Mouse (Mus musculus): ENCODE measurements around the gene Cd300lg. TPM values are rescaled to one million over a fixed set of nuclear protein-coding genes. Genes with fewer than 3 reads are reported as not detected.

Cd300lg gene
- total and polyA plus RNA-seq, 3 experiments, result not detected

DNA sequence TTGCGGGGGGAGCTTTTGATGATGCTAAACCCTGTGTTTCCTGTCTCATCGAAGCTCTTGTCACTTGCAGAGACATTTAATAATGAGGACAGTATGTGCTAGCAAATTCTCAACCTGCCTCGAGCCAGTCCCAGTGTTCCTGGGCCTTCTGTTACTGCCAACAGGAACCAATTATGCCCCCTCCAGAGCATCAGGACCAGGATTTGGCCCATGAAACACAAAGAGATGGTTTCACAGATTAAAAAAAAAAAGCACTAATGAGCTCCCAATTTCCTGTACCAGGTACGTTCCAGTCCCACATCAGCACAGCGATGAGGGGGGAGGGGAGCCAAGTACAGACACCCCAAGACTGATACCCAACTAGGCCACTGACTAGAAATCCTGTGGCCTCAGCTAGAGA, 20.1 kb upstream of the Cd300lg start:
- no peak overlapping the region for H3K4me3 ChIP-seq (ENCODE audit: low read depth, low read length)
- DNase-seq (ENCODE audit: low spot score) (no peak), ATAC-seq (ENCODE audit: extremely low read depth, insufficient number of reproducible peaks, low FRiP score, poor library complexity, severe bottlenecking) (no peak)
- no peak for TF ChIP-seq CTCF (IDR thresholded peaks at IDR 0.05; ENCODE audit: low read depth, low read length)
- no peak for TF ChIP-seq GATA2 (IDR thresholded peaks at IDR 0.05; ENCODE audit: borderline replicate concordance, low read depth, low read length)
- TF ChIP-seq POLR2AphosphoS5 (IDR thresholded peaks at IDR 0.05; ENCODE audit: insufficient replicate concordance, low read depth, low read length), result no peak
- H3K9me3 ChIP-seq (replicated peaks), result no peaks in the 10 kb centered on the region
- H3K27me3 ChIP-seq (ENCODE audit: insufficient read depth, low read length), result peaks cover 56% of the 10 kb centered on the region
- H3K4me1 ChIP-seq (ENCODE audit: insufficient read depth, low read depth, low read length), result peaks cover 3% of the 10 kb centered on the region
- H3K36me3 ChIP-seq (replicated peaks), result no peaks in the 10 kb centered on the region

DNA sequence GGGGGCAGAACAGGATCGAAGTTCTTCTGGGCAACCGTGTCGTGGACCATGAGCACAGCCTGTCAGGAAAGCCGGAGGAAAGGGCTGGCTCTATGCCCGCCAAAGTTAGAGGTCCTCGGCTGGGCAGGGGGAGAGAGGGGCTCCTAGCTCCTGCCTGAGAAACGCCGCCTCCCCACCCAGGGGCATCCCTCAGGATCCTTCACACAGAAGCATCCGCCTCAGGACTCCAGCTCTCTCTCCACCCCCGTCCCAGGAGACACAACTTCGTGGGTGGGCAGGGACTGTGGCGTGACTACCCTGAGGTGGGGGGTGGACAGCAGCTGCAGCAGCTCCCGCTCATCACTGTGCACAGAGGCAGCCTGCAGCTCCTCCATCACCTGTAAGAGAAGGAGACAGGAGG, 17.9 kb upstream of the Cd300lg start:
- no peak for DNase-seq (ENCODE audit: low spot score)
- Histone ChIP-seq H3K4me1 (ENCODE audit: insufficient read depth, low read depth, low read length) (peaks cover 20% of the 10 kb centered on the region), H3K27me3 (ENCODE audit: insufficient read depth, low read length) (peaks cover 65% of the 10 kb centered on the region), H3K9me3 (replicated peaks) (no peaks in the 10 kb centered on the region), H3K36me3 (replicated peaks) (no peaks in the 10 kb centered on the region), H3K4me3 (ENCODE audit: low read depth, low read length) (no peak overlapping the region)
- no peak for TF ChIP-seq TAL1 (conservative IDR thresholded peaks at IDR 0.05; ENCODE audit: low read depth, low read length)
- no peak for TF ChIP-seq CTCF (IDR thresholded peaks at IDR 0.05; ENCODE audit: low read depth, low read length)
- no peak for TF ChIP-seq GATA1 (IDR thresholded peaks at IDR 0.05; ENCODE audit: borderline replicate concordance, low read length)
- TF ChIP-seq POLR2AphosphoS5 (IDR thresholded peaks at IDR 0.05; ENCODE audit: insufficient replicate concordance, low read depth, low read length), result no peak
- TF ChIP-seq GATA2 (IDR thresholded peaks at IDR 0.05; ENCODE audit: borderline replicate concordance, low read depth, low read length), result no peak
- ATAC-seq (ENCODE audit: extremely low read depth, insufficient number of reproducible peaks, low FRiP score, poor library complexity, severe bottlenecking), result no peak

DNA sequence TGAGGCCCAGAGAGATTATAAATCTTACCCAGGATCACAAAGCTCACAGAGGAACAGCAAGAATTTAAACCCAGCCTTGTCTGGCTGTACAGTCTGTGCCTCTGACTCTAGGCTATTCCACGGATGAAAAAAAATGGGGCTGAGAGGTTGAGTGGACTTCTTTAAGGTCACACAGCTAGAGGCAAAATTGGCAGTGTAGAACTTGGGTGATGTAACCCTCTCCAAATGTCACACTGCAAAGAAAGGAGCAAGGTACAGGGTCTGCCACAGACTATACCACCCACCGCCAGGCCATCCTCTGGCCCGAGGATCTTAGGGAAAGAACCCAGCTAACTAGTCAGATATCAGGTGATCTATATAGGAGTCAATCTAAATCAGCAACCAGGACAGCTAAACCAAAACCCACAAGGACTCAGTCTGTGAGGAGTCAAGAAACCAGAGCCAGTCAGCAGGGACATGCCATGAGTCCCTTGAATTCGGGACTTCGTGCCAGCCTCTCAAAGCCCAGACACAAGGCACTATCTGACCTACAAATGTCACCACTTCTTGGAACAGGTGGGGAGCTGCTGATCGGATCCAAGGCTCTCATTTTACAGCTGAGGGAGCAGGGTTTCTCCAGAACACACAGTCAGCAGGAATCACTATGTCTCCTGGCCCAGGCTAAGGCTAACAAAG, 17.1 kb upstream of the Cd300lg start:
- H3K27me3 ChIP-seq (ENCODE audit: insufficient read depth, low read length), result peaks cover 61% of the 10 kb centered on the region
- no peak overlapping the region for H3K4me3 ChIP-seq (ENCODE audit: low read depth, low read length)

DNA sequence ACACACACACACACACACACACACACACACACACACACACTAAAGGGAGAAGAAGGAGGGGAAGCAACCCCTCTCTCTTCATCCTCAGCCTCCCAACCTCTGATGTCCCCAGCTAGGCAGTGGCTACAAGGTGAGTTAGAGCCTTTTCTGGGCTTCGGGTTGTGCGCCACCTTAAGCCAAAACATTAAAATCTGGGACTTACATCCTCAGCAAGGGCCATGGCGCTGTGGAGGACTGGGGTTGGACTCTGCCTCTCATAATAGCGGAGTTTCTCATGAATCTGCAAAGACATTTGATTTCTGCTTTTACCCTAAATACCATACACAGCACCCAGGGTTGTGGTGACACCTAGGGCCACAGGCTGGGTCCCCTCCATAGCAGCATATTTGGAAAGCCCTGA, 16.4 kb upstream of the Cd300lg start:
- DNase-seq (ENCODE audit: low spot score), result no peak
- no peaks in the 10 kb centered on the region for H3K9me3 ChIP-seq (replicated peaks)
- TF ChIP-seq CTCF (IDR thresholded peaks at IDR 0.05; ENCODE audit: low read depth, low read length) (no peak), GATA1 (IDR thresholded peaks at IDR 0.05; ENCODE audit: borderline replicate concordance, low read length) (no peak), GATA2 (IDR thresholded peaks at IDR 0.05; ENCODE audit: borderline replicate concordance, low read depth, low read length) (no peak), POLR2AphosphoS5 (IDR thresholded peaks at IDR 0.05; ENCODE audit: insufficient replicate concordance, low read depth, low read length) (no peak), TAL1 (conservative IDR thresholded peaks at IDR 0.05; ENCODE audit: low read depth, low read length) (no peak)
- peaks cover 58% of the 10 kb centered on the region for H3K27me3 ChIP-seq (ENCODE audit: insufficient read depth, low read length)
- no peak overlapping the region for H3K4me3 ChIP-seq (ENCODE audit: low read depth, low read length)
- no peak for ATAC-seq (ENCODE audit: extremely low read depth, insufficient number of reproducible peaks, low FRiP score, poor library complexity, severe bottlenecking)
- H3K36me3 ChIP-seq (replicated peaks), result no peaks in the 10 kb centered on the region
- H3K4me1 ChIP-seq (ENCODE audit: insufficient read depth, low read depth, low read length), result peaks cover 28% of the 10 kb centered on the region

More for the DNA sequence above, 17.1 kb upstream of the Cd300lg start:
- TF ChIP-seq CTCF (IDR thresholded peaks at IDR 0.05; ENCODE audit: low read depth, low read length) (no peak), GATA1 (IDR thresholded peaks at IDR 0.05; ENCODE audit: borderline replicate concordance, low read length) (no peak), GATA2 (IDR thresholded peaks at IDR 0.05; ENCODE audit: borderline replicate concordance, low read depth, low read length) (no peak), TAL1 (conservative IDR thresholded peaks at IDR 0.05; ENCODE audit: low read depth, low read length) (no peak), POLR2AphosphoS5 (IDR thresholded peaks at IDR 0.05; ENCODE audit: insufficient replicate concordance, low read depth, low read length) (no peak)
- Histone ChIP-seq H3K9me3 (replicated peaks) (no peaks in the 10 kb centered on the region), H3K4me1 (ENCODE audit: insufficient read depth, low read depth, low read length) (peaks cover 24% of the 10 kb centered on the region), H3K36me3 (replicated peaks) (no peaks in the 10 kb centered on the region)
- ATAC-seq (ENCODE audit: extremely low read depth, insufficient number of reproducible peaks, low FRiP score, poor library complexity, severe bottlenecking) (no peak), DNase-seq (ENCODE audit: low spot score) (no peak)

DNA sequence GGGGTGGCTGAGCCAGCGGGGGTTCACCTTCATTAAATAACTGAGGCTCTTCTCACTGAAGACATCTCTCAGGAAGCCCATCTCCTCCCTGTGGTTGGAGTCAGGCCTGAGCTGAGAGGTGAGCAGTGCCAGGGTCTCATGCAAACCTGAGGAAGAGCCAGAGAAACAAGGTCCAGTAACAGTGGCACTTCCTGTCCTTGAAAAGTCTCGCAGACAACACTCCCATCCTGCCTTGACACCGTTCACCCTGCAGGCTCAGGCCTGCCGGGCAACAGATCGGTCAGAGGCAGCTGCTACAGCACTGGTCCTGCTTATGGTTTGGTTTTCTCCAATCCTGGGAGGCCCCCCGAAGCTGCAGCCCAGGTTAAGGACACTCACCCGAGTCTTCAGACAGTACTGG, 16.0 kb upstream of the Cd300lg start:
- TF ChIP-seq GATA2 (IDR thresholded peaks at IDR 0.05; ENCODE audit: borderline replicate concordance, low read depth, low read length) (no peak), POLR2AphosphoS5 (IDR thresholded peaks at IDR 0.05; ENCODE audit: insufficient replicate concordance, low read depth, low read length) (no peak), TAL1 (conservative IDR thresholded peaks at IDR 0.05; ENCODE audit: low read depth, low read length) (no peak), GATA1 (IDR thresholded peaks at IDR 0.05; ENCODE audit: borderline replicate concordance, low read length) (no peak), CTCF (IDR thresholded peaks at IDR 0.05; ENCODE audit: low read depth, low read length) (no peak)
- Histone ChIP-seq H3K4me3 (ENCODE audit: low read depth, low read length) (no peak overlapping the region), H3K9me3 (replicated peaks) (no peaks in the 10 kb centered on the region), H3K36me3 (replicated peaks) (no peaks in the 10 kb centered on the region), H3K27me3 (ENCODE audit: insufficient read depth, low read length) (peaks cover 54% of the 10 kb centered on the region), H3K4me1 (ENCODE audit: insufficient read depth, low read depth, low read length) (peaks cover 32% of the 10 kb centered on the region)
- DNase-seq (ENCODE audit: low spot score), result no peak
- ATAC-seq (ENCODE audit: extremely low read depth, insufficient number of reproducible peaks, low FRiP score, poor library complexity, severe bottlenecking), result no peak

DNA sequence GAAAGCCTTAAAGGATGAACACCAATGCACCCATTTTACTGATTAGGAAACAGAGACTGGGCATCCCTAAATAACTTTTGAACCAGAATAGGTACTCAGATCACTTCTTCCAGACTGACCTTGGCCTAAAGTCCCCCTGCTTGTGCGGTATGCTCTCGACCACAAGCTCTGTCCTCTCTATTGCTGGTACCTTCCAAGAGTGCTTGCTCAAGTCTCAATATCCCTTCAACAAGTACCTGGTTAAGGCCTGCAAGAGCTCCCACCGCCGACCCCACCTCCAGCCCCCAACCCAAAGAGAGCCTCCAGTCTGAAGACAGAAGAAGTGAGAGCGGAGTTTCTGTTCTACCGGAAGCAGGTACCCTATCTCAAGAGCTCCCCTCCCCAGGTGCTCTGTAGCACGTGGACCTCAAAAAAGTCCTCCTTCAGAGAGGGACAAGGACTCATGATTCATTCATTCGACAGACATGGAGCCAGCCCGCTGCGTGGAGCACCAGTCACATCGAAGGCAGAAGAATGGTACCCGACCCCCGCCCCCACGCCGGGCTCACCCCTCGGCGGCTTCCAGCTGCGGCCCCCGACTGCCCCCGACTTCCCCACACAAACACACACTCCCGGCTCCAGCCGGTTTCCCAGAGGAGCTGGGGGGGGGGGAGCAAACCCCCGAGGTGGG, 15.2 kb upstream of the Cd300lg start:
- no peak for ATAC-seq (ENCODE audit: extremely low read depth, insufficient number of reproducible peaks, low FRiP score, poor library complexity, severe bottlenecking)
- Histone ChIP-seq H3K36me3 (replicated peaks) (no peaks in the 10 kb centered on the region), H3K4me1 (ENCODE audit: insufficient read depth, low read depth, low read length) (peaks cover 34% of the 10 kb centered on the region), H3K4me3 (ENCODE audit: low read depth, low read length) (peak overlapping the region; percentile 67; the same call in 1 of the 2 replicates), H3K9me3 (replicated peaks) (no peaks in the 10 kb centered on the region), H3K27me3 (ENCODE audit: insufficient read depth, low read length) (peaks cover 55% of the 10 kb centered on the region)
- DNase-seq (ENCODE audit: low spot score), result no peak
- TF ChIP-seq GATA2 (IDR thresholded peaks at IDR 0.05; ENCODE audit: borderline replicate concordance, low read depth, low read length) (no peak), GATA1 (IDR thresholded peaks at IDR 0.05; ENCODE audit: borderline replicate concordance, low read length) (no peak), CTCF (IDR thresholded peaks at IDR 0.05; ENCODE audit: low read depth, low read length) (no peak), TAL1 (conservative IDR thresholded peaks at IDR 0.05; ENCODE audit: low read depth, low read length) (no peak), POLR2AphosphoS5 (IDR thresholded peaks at IDR 0.05; ENCODE audit: insufficient replicate concordance, low read depth, low read length) (no peak)

Data from G1E (cell line).